Comparison of ENCODE assay signal across 7 mouse cellular contexts in genomic region chr7:12818521-12819295, GRCm38 (mm10). TPM values are rescaled to one million over a fixed set of nuclear protein-coding genes. Genes with fewer than 3 reads are reported as not detected.
DNase-seq lines count a peak whose midpoint lies in the region; ATAC-seq and TF ChIP-seq lines count a peak whose summit lies in the region.

Zfp329 (minus strand) TSS chr7:12818858.

- no peaks in the 10 kb centered on the region for H3K4me1 ChIP-seq in intestine, postnatal 0 days (replicated peaks; ENCODE audit: control insufficient read depth, insufficient read depth, low read length)
- peaks cover 6% of the 10 kb centered on the region; the same call in 1 of the 2 replicates for H3K4me1 ChIP-seq in limb, embryonic 10.5 days
- peaks cover 9% of the 10 kb centered on the region for H3K4me1 ChIP-seq in midbrain, embryonic 13.5 days (replicated peaks)

- H3K9ac ChIP-seq in intestine, postnatal 0 days (ENCODE audit: low read depth, low read length) = peak within 1 kb of the TSS; percentile 86
- peak within 1 kb of the TSS; percentile 92 for H3K9ac ChIP-seq in midbrain, embryonic 13.5 days (replicated peaks)

- TF ChIP-seq CTCF in intestine, postnatal 0 days (IDR thresholded peaks at IDR 0.05; ENCODE audit: low read depth) = no peak

- under 1% methylated on average over 38 of the region's 40 CpGs for WGBS in intestine, postnatal 0 days
- WGBS in limb, embryonic 10.5 days = under 1% methylated on average over 40 of the region's 40 CpGs
- under 1% methylated on average over 40 of the region's 40 CpGs for WGBS in midbrain, embryonic 13.5 days

- peak; percentile 99 for ATAC-seq in intestine, postnatal 0 days
- ATAC-seq in midbrain, embryonic 13.5 days = peak; percentile 97

- peaks cover 3% of the 10 kb centered on the region; the same call in 1 of the 2 replicates for H3K36me3 ChIP-seq in intestine, postnatal 0 days (ENCODE audit: control insufficient read depth, insufficient read depth)
- peaks cover 33% of the 10 kb centered on the region for H3K36me3 ChIP-seq in limb, embryonic 10.5 days
- H3K36me3 ChIP-seq in midbrain, embryonic 13.5 days = peaks cover 23% of the 10 kb centered on the region

- peak; percentile 84 for DNase-seq in adrenal gland, adult 8-10 months
- DNase-seq in embryo, embryonic 9.5 days (ENCODE audit: extremely low spot score) = peak; percentile 90
- DNase-seq in gastrocnemius, postnatal 4 days (ENCODE audit: low spot score in 2 of 2) = peak; percentile 85 to 92
- DNase-seq in limb, embryonic 10.5 days (ENCODE audit: low spot score) = peak; percentile 94
- peak; percentile 84 for DNase-seq in spleen, adult 12 weeks (ENCODE audit: low spot score)

- peak within 1 kb of the TSS; percentile 77 for H3K4me2 ChIP-seq in intestine, postnatal 0 days (replicated peaks; ENCODE audit: low read depth)
- H3K4me2 ChIP-seq in midbrain, embryonic 13.5 days (replicated peaks) = peak within 1 kb of the TSS; percentile 67

- no peaks in the 10 kb centered on the region for H3K27me3 ChIP-seq in intestine, postnatal 0 days (replicated peaks; ENCODE audit: control insufficient read depth, insufficient read depth, low read length)
- H3K27me3 ChIP-seq in limb, embryonic 10.5 days (ENCODE audit: low read depth, poor library complexity, severe bottlenecking) = no peaks in the 10 kb centered on the region
- H3K27me3 ChIP-seq in midbrain, embryonic 13.5 days = no peaks in the 10 kb centered on the region

- peak within 1 kb of the TSS; percentile 95 for H3K4me3 ChIP-seq in intestine, postnatal 0 days (ENCODE audit: low read depth, low read length)
- peak within 1 kb of the TSS; percentile 84 for H3K4me3 ChIP-seq in limb, embryonic 10.5 days
- peak within 1 kb of the TSS; percentile 75 for H3K4me3 ChIP-seq in midbrain, embryonic 13.5 days (replicated peaks)

- H3K9me3 ChIP-seq in intestine, postnatal 0 days (ENCODE audit: control insufficient read depth) = peaks cover 9% of the 10 kb centered on the region
- peaks cover 9% of the 10 kb centered on the region; the same call in 1 of the 2 replicates for H3K9me3 ChIP-seq in limb, embryonic 10.5 days (replicated peaks)
- H3K9me3 ChIP-seq in midbrain, embryonic 13.5 days = peaks cover 30% of the 10 kb centered on the region

- H3K27ac ChIP-seq in intestine, postnatal 0 days (ENCODE audit: low read depth, low read length) = peak within 1 kb of the TSS; percentile 21; the same call in 1 of the 2 replicates
- H3K27ac ChIP-seq in limb, embryonic 10.5 days = peak within 1 kb of the TSS; percentile 96
- peak within 1 kb of the TSS; percentile 90 for H3K27ac ChIP-seq in midbrain, embryonic 13.5 days

RNA-seq across cellular contexts. Expression of gene Zfp329, which starts in this region (rescaled TPM):
- total RNA-seq in adrenal gland, adult 8-10 months (2022) = 10 to 100 TPM; 10.8 to 15.6 (median 13.4) TPM
- 10 to 100 TPM in 1 of 2 experiments, 1 to 10 TPM in 1; 9.5 to 11.6 TPM for total RNA-seq in gastrocnemius, postnatal 4 days (2021)
- 4.3 and 5.8 TPM in 2 replicates for polyA plus RNA-seq in intestine, postnatal 0 days (2015; fragmentation: Nextera tagmentation; extraction: Ambion mirVana)
- polyA plus RNA-seq in limb, embryonic 10.5 days (2016; fragmentation: Nextera tagmentation; extraction: Ambion mirVana) = 14.8 and 16.8 TPM in 2 replicates
- polyA plus RNA-seq in midbrain, embryonic 13.5 days (2015; fragmentation: Nextera tagmentation; extraction: Ambion mirVana) = 33.9 and 36.3 TPM in 2 replicates

Comparison
In these comparisons a context has a peak if more than half of its experiments do, and no peak if none do; other contexts are left out.
1. Peak in every context shown above with its lines: DNase-seq, ATAC-seq, H3K4me3 ChIP-seq and H3K27ac ChIP-seq.
2. H3K27ac ChIP-seq: peak in every context shown above with its lines; median percentile 96 in limb, embryonic 10.5 days; 90 in midbrain, embryonic 13.5 days; 21 in intestine, postnatal 0 days.